Mouse (Mus musculus) heart, postnatal 0 days (tissue): ENCODE results near the gene Grap2. TPM values are rescaled to one million over a fixed set of nuclear protein-coding genes. Genes with fewer than 3 reads are reported as not detected.

ENCODE experiments used
- ATAC-seq: fragments of 200-750 bp; cut with Nextera tagmentation; 2 replicates; pipeline ENCODE4 v1.8.0; 2017; ENCODE audit warnings: low read depth, moderate number of reproducible peaks, moderate library complexity; ENCODE audit not compliant: insufficient read depth
- DNase-seq: peaks from one replicate; pipeline ENCODE4 v3.0.0-alpha.2; 2016; ENCODE audit warnings: low spot score
- H3K27ac ChIP-seq: fragments of 300-500 bp; sonication (generic); 2 replicates; pipeline ENCODE4 v1.5.1; 2014; ENCODE audit warnings: low read depth, mild to moderate bottlenecking
- H3K27me3 ChIP-seq: fragments of 300-500 bp; sonication (generic); 2 replicates; pipeline ENCODE4 v1.6.1; 2014; ENCODE audit warnings: low read length, mixed read lengths; ENCODE audit not compliant: control insufficient read depth, insufficient read depth
- H3K36me3 ChIP-seq: fragments of 300-500 bp; sonication (generic); replicated peaks from 2 replicates; pipeline ENCODE4 v1.6.1; 2014; ENCODE audit warnings: low read length, mixed read lengths; ENCODE audit not compliant: control insufficient read depth, insufficient read depth
- H3K4me1 ChIP-seq: fragments of 300-500 bp; sonication (generic); 2 replicates; pipeline ENCODE4 v1.6.1; 2014; ENCODE audit warnings: antibody characterized with exemption; ENCODE audit not compliant: control insufficient read depth, insufficient read depth
- H3K4me2 ChIP-seq: fragments of 300-500 bp; sonication (generic); 2 replicates; pipeline ENCODE4 v1.6.1; 2014; ENCODE audit warnings: low read depth, mild to moderate bottlenecking, low read length, moderate library complexity
- H3K4me3 ChIP-seq: fragments of 300-500 bp; sonication (generic); 2 replicates; pipeline ENCODE4 v1.5.1; 2014; ENCODE audit warnings: low read depth, low read length
- H3K9ac ChIP-seq: fragments of 300-500 bp; sonication (generic); replicated peaks from 2 replicates; pipeline ENCODE4 v1.6.1; 2014; ENCODE audit warnings: low read depth, low read length, mixed read lengths
- H3K9me3 ChIP-seq: fragments of 300-500 bp; sonication (generic); replicated peaks from 2 replicates; pipeline ENCODE4 v1.6.1; 2016; ENCODE audit warnings: low read length; ENCODE audit not compliant: control insufficient read depth
- CTCF ChIP-seq: IDR thresholded peaks from 2 replicates; pipeline ENCODE4 v1.5.1; 2016; ENCODE audit warnings: antibody characterized with exemption, control low read depth, low read depth
- EP300 ChIP-seq: IDR thresholded peaks from 2 replicates; pipeline ENCODE4 v1.6.1; 2016; ENCODE audit warnings: antibody characterized with exemption, low read depth
- WGBS: fragments of 180-500 bp; shearing (Covaris S2); extraction: QIAGEN DNeasy Blood & Tissue Kit; methylation state at CpG from one replicate; pipeline ENCODE4 v1.1.7; 2014; 5-methylcytosine and 5-hydroxymethylcytosine counted together
- polyA plus RNA-seq: library from polyadenylated mRNA; unstranded; fragments of >200 nt; fragmentation: Nextera tagmentation; extraction: Ambion mirVana; gene quantifications from 2 replicates; pipeline ENCODE4 v1.2.1, GENCODE M21; 2015
- total RNA-seq: library from RNA; depleted of rRNA; stranded (reverse); fragments of >200 nt; gene quantifications from 2 replicates; pipeline ENCODE4 v1.2.3, GENCODE M21; 2014; ENCODE audit warnings: low replicate concordance

Grap2 gene
- total and polyA plus RNA-seq, 2 experiments from 2014 or later = 0.46 TPM; not detected in 1

DNA sequence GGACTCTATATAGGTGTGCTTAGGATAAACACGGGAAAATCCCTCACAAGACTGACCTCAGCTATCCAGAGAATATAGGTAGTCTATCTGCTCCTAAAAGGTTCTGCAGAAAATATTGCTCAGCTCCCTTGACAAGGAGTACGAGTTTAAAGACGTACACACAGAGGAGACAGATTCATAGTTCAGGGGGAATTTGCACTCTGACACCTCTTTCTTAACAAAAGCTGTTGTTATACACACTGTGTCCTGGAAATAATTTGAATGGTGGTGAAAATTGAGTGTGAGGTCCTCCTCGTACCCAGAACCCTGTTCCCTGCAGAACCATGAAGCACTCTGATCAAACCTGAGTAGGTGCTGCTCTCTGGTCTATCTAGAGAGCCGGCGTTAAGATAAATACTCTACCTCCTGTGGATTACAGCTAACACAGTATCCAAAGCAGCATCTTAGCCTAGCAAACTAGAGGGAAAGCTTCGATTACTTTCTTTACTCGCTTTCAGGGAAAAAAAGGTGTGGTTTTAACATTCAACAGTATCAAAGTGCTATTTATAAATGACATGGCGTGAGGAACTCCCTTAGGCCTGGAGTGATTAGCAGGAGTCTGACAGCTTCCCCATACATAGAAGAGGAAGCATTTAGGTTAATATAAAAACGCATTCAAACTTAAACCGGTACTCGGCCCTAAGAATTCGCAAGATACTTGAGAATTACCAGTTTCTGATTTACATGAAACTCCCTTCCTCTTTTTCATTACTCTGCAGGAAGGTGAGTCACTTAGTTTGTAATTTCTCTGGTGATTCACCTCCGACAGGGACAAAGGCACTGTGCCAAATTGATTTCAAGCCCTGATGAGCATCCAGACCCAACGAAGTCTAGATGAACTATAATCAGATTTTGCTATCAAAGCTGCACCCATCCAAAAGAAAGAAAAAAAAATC is 11.5 kb upstream of the Grap2 start:
- H3K27me3 ChIP-seq = 0 out of 2 replicates have a peak, but pooled peaks cover 3% of the 10 kb centered on the region
- no peaks in the 10 kb centered on the region for H3K36me3 ChIP-seq
- no peaks in the 10 kb centered on the region for H3K9me3 ChIP-seq
- no peak overlapping the region for H3K27ac ChIP-seq
- 45% methylated on average over 15 of the region's 15 CpGs for WGBS
- no peak overlapping the region for H3K4me3 ChIP-seq
- no peaks in the 10 kb centered on the region for H3K4me1 ChIP-seq
- no peak overlapping the region for H3K9ac ChIP-seq
- no peak for DNase-seq
- no peak overlapping the region for H3K4me2 ChIP-seq
- no peak for ATAC-seq
- TF ChIP-seq CTCF (no peak), EP300 (no peak)

DNA sequence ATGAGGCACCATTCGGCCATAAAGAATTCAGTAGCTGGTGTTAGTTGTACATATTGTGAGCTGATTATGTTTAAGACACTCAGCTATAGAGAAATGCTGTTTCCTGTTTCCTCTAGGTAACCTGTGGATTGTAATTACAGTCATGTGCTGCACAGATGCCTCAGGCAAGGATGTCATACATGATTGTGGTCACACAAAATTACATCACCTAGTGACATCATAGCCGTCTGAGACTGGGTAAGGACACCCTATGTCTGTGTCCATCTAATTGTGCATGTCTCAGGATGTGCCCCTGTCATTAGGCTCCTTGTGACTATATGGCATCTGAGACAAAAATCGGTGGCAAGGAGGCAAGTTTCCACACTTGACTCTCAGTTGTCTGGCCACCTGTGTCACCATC is 9.9 kb upstream of the Grap2 start:
- no peak for TF ChIP-seq CTCF
- TF ChIP-seq EP300 = no peak
- no peak overlapping the region for H3K4me3 ChIP-seq
- ATAC-seq (no peak), DNase-seq (no peak)
- H3K4me2 ChIP-seq = no peak overlapping the region
- 71% methylated on average over 3 of the region's 3 CpGs for WGBS
- H3K27me3 ChIP-seq = 0 out of 2 replicates have a peak, but pooled peaks cover 5% of the 10 kb centered on the region
- H3K9me3 ChIP-seq = no peaks in the 10 kb centered on the region
- no peak overlapping the region for H3K27ac ChIP-seq
- no peaks in the 10 kb centered on the region for H3K4me1 ChIP-seq
- no peaks in the 10 kb centered on the region for H3K36me3 ChIP-seq
- no peak overlapping the region for H3K9ac ChIP-seq

DNA sequence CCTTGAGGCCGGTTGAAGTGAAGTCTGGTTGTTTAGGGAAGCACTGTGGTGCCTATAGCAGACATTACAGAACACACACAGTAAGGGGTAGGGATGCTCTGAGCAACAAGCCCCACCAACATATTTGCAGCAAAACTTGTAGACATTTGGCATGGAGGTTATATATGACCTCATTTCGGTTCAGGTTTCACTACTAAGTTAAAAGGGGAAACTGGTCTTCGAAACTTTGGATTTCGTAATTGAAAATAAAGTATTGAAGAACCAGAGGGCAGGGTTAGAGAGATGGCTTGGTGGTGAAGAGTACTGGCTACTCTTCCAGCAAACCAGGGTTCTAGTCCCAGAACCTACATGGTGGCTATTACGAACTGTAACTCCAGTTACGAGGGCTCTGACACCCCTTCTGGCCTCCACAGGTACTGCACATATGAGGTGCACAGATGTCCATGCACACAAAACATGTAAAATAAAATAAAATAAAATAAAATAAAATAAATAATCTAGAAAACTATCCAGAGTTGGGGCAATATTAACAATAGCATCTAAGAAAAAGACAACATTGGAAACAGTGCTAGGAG is 8.7 kb upstream of the Grap2 start:
- no peak overlapping the region for H3K9ac ChIP-seq
- no peak for DNase-seq
- 88% methylated on average over 6 of the region's 6 CpGs for WGBS
- H3K4me1 ChIP-seq = no peaks in the 10 kb centered on the region
- ATAC-seq = no peak
- H3K9me3 ChIP-seq = no peaks in the 10 kb centered on the region
- H3K27me3 ChIP-seq = 0 out of 2 replicates have a peak, but pooled peaks cover 6% of the 10 kb centered on the region
- no peaks in the 10 kb centered on the region for H3K36me3 ChIP-seq
- H3K27ac ChIP-seq = no peak overlapping the region
- no peak overlapping the region for H3K4me2 ChIP-seq
- no peak for TF ChIP-seq EP300
- no peak for TF ChIP-seq CTCF
- no peak overlapping the region for H3K4me3 ChIP-seq

DNA sequence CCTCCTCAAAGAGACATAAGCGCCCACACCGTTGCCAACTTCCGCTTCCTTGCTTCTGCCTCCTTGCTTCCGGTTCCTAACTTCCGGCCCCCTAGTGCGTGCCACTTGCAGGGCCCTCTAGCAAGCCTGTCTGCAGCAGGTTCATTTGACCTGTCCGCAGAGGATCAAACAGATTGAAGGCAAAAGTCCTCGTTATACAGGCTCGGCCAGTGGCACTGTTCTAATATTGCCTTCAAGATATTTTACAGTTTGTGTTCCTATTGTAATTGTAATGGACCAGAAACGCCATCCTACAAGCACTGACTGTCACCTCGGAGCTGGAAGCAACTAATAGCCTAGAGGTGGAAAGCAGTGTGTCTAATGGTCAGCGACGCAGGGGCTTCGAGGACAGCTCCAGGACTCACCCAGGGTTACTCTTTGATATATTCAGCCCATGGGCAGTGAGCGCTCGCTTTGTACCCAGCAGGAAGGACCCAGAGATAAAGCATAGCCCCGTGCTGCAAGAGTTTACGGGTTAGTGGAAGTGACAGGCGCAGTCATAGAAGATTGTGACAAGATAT is 7.2 kb upstream of the Grap2 start, which contains the start of gene Enthd1:
Enthd1 (minus strand) TSS at position 51 of the 560 bp plus-strand sequence.
- H3K9me3 ChIP-seq = no peaks in the 10 kb centered on the region
- no peak within 1 kb of the TSS for H3K9ac ChIP-seq
- ATAC-seq (no peak), DNase-seq (no peak)
- no peaks in the 10 kb centered on the region for H3K4me1 ChIP-seq
- H3K27me3 ChIP-seq = 0 out of 2 replicates have a peak, but pooled peaks cover 3% of the 10 kb centered on the region
- H3K4me2 ChIP-seq = no peak within 1 kb of the TSS
- no peaks in the 10 kb centered on the region for H3K36me3 ChIP-seq
- no peak within 1 kb of the TSS for H3K27ac ChIP-seq
- no peak within 1 kb of the TSS for H3K4me3 ChIP-seq
- WGBS = 78% methylated on average over 19 of the region's 19 CpGs
- TF ChIP-seq EP300 (no peak), CTCF (no peak)

DNA sequence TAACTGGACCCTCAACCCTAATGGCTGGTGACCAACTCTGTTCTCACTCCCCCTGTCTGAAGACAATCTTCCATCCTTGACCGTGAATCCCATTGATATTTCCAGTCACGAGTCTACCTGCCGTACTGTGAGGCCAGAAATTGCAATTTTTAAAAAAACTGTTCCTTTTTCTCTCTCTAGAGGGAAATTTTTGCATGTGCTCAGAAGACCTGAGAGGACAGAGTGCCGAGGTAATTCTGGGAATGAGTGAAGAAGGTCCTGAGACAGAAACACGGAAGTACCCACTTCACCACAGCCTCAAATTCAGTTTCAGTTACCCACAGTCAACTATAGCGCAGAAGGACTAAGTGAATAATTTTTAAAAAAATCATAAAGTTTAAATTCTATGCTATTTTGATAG is 5.7 kb upstream of the Grap2 start:
- no peak overlapping the region for H3K27ac ChIP-seq
- TF ChIP-seq CTCF (no peak), EP300 (no peak)
- 86% methylated on average over 6 of the region's 6 CpGs for WGBS
- H3K4me3 ChIP-seq = no peak overlapping the region
- no peak overlapping the region for H3K4me2 ChIP-seq
- ATAC-seq (no peak), DNase-seq (no peak)
- H3K9me3 ChIP-seq = no peaks in the 10 kb centered on the region
- no peak overlapping the region for H3K9ac ChIP-seq
- 0 out of 2 replicates have a peak, but pooled peaks cover 5% of the 10 kb centered on the region for H3K27me3 ChIP-seq
- no peaks in the 10 kb centered on the region for H3K4me1 ChIP-seq
- H3K36me3 ChIP-seq = no peaks in the 10 kb centered on the region
